Mouse (Mus musculus): ENCODE measurements at regions not wholly inside any gene's neighbourhood (a gene's known extent, or its start where the extent isn't known, plus 50 kb on each side); places are given as distances from the start of the nearest gene placed in this dataset.

GRCm38 (mm10) chr8:126137452-126137851 is 142.5 kb downstream of the Kcnk1 start:
- no peak overlapping the region for H3K9ac ChIP-seq (ENCODE audit: control insufficient read depth, low read depth, low read length, poor library complexity, severe bottlenecking)
- H3K27ac ChIP-seq (ENCODE audit: control insufficient read depth, low read depth, low read length) = no peak overlapping the region
- no peaks in the 10 kb centered on the region for H3K4me1 ChIP-seq (ENCODE audit: control insufficient read depth in 1 of 2, insufficient read depth in 2 of 2, low read length in 2 of 2)
- no peak overlapping the region for H3K4me3 ChIP-seq (ENCODE audit: control insufficient read depth in 1 of 2, insufficient read depth in 1 of 2, low read depth in 2 of 2, low read length in 2 of 2)
- no peaks in the 10 kb centered on the region for H3K9me3 ChIP-seq (replicated peaks; ENCODE audit: insufficient read depth, low read length)
- no peaks in the 10 kb centered on the region for H3K79me2 ChIP-seq (ENCODE audit: control insufficient read depth, insufficient read depth, low read length, poor library complexity)
- no peaks in the 10 kb centered on the region for H3K36me3 ChIP-seq (ENCODE audit: control insufficient read depth in 1 of 2, insufficient read depth in 2 of 2, low read length in 2 of 2)
- DNase-seq (ENCODE audit: low read depth, low spot score) = no peak
- TF ChIP-seq POLR2AphosphoS2 (IDR thresholded peaks at IDR 0.05; ENCODE audit: low read length) (no peak), RAD21 (IDR thresholded peaks at IDR 0.05; ENCODE audit: low read depth, low read length) (no peak), BHLHE40 (IDR thresholded peaks at IDR 0.05; ENCODE audit: borderline replicate concordance, low read depth, low read length) (no peak), MEF2A (IDR thresholded peaks at IDR 0.05; ENCODE audit: extremely low read depth, insufficient replicate concordance, low read depth, low read length, poor library complexity, severe bottlenecking) (no peak)
- no peaks in the 10 kb centered on the region for H3K27me3 ChIP-seq (ENCODE audit: control insufficient read depth in 1 of 2, insufficient read depth in 2 of 2, low read length in 2 of 2)

GRCm38 (mm10) chr8:126138645-126139545 is 143.9 kb downstream of the Kcnk1 start:
- Histone ChIP-seq H3K79me2 (ENCODE audit: control insufficient read depth, insufficient read depth, low read length, poor library complexity) (no peaks in the 10 kb centered on the region), H3K9me3 (replicated peaks; ENCODE audit: insufficient read depth, low read length) (no peaks in the 10 kb centered on the region), H3K27ac (ENCODE audit: control insufficient read depth, low read depth, low read length) (no peak overlapping the region), H3K4me1 (ENCODE audit: control insufficient read depth in 1 of 2, insufficient read depth in 2 of 2, low read length in 2 of 2) (no peaks in the 10 kb centered on the region), H3K9ac (ENCODE audit: control insufficient read depth, low read depth, low read length, poor library complexity, severe bottlenecking) (no peak overlapping the region), H3K4me3 (ENCODE audit: control insufficient read depth in 1 of 2, insufficient read depth in 1 of 2, low read depth in 2 of 2, low read length in 2 of 2) (no peak overlapping the region), H3K27me3 (ENCODE audit: control insufficient read depth in 1 of 2, insufficient read depth in 2 of 2, low read length in 2 of 2) (no peaks in the 10 kb centered on the region), H3K36me3 (ENCODE audit: control insufficient read depth in 1 of 2, insufficient read depth in 2 of 2, low read length in 2 of 2) (no peaks in the 10 kb centered on the region)
- TF ChIP-seq TBP (IDR thresholded peaks at IDR 0.05; ENCODE audit: low read depth, low read length) (no peak), MYB (IDR thresholded peaks at IDR 0.05; ENCODE audit: low read depth, low read length) (no peak), MYC (IDR thresholded peaks at IDR 0.05; ENCODE audit: low read depth, low read length) (no peak), HCFC1 (IDR thresholded peaks at IDR 0.05; ENCODE audit: low read depth, low read length) (no peak), MEF2A (IDR thresholded peaks at IDR 0.05; ENCODE audit: extremely low read depth, insufficient replicate concordance, low read depth, low read length, poor library complexity, severe bottlenecking) (no peak), MAZ (IDR thresholded peaks at IDR 0.05; ENCODE audit: low read depth, low read length) (no peak), ZC3H11A (IDR thresholded peaks at IDR 0.05; ENCODE audit: low read depth, low read length) (no peak), CHD2 (IDR thresholded peaks at IDR 0.05; ENCODE audit: low read length) (no peak), GABPA (IDR thresholded peaks at IDR 0.05; ENCODE audit: low read depth, low read length) (no peak), POLR2A (IDR thresholded peaks at IDR 0.05; ENCODE audit: control insufficient read depth in 1 of 2, insufficient read depth in 1 of 2, low read depth in 1 of 2, low read length in 2 of 2, poor library complexity in 1 of 2) (no peak)
- no peak for DNase-seq (ENCODE audit: low read depth, low spot score)

GRCm38 (mm10) chr8:126139546-126139870 is 144.5 kb downstream of the Kcnk1 start:
- Histone ChIP-seq H3K4me1 (ENCODE audit: control insufficient read depth in 1 of 2, insufficient read depth in 2 of 2, low read length in 2 of 2) (no peaks in the 10 kb centered on the region), H3K9ac (ENCODE audit: control insufficient read depth, low read depth, low read length, poor library complexity, severe bottlenecking) (no peak overlapping the region), H3K27ac (ENCODE audit: control insufficient read depth, low read depth, low read length) (no peak overlapping the region), H3K36me3 (ENCODE audit: control insufficient read depth in 1 of 2, insufficient read depth in 2 of 2, low read length in 2 of 2) (no peaks in the 10 kb centered on the region), H3K79me2 (ENCODE audit: control insufficient read depth, insufficient read depth, low read length, poor library complexity) (no peaks in the 10 kb centered on the region), H3K9me3 (replicated peaks; ENCODE audit: insufficient read depth, low read length) (no peaks in the 10 kb centered on the region), H3K4me3 (ENCODE audit: control insufficient read depth in 1 of 2, insufficient read depth in 1 of 2, low read depth in 2 of 2, low read length in 2 of 2) (no peak overlapping the region), H3K27me3 (ENCODE audit: control insufficient read depth in 1 of 2, insufficient read depth in 2 of 2, low read length in 2 of 2) (no peaks in the 10 kb centered on the region)
- TF ChIP-seq ZKSCAN1 (IDR thresholded peaks at IDR 0.05; ENCODE audit: low read depth, low read length) (no peak), MAZ (IDR thresholded peaks at IDR 0.05; ENCODE audit: low read depth, low read length) (no peak), USF2 (IDR thresholded peaks at IDR 0.05; ENCODE audit: borderline replicate concordance in 1 of 2, insufficient read depth in 1 of 2, low read depth in 1 of 2, low read length in 2 of 2) (no peak), BHLHE40 (IDR thresholded peaks at IDR 0.05; ENCODE audit: borderline replicate concordance, low read depth, low read length) (no peak), MYC (IDR thresholded peaks at IDR 0.05; ENCODE audit: low read depth, low read length) (no peak)
- no peak for DNase-seq (ENCODE audit: low read depth, low spot score)

Data from MEL (cell line).